Mouse (Mus musculus) right cerebral cortex, postnatal 36 days (tissue): ENCODE data around the gene Gm3033.
"Not testable (repeated sequence)": the region's sequence is repeated elsewhere in the genome, so short reads cannot be mapped to it uniquely, and the experiment has no call there.

Experiments used
- DNase-seq, 2 experiments: peaks; one replicate each; pipeline ENCODE4 v3.0.0; 2022; ENCODE audit warnings: low spot score in 2 of 2, mixed read lengths in 1 of 2

Gene Gm3033

DNA sequence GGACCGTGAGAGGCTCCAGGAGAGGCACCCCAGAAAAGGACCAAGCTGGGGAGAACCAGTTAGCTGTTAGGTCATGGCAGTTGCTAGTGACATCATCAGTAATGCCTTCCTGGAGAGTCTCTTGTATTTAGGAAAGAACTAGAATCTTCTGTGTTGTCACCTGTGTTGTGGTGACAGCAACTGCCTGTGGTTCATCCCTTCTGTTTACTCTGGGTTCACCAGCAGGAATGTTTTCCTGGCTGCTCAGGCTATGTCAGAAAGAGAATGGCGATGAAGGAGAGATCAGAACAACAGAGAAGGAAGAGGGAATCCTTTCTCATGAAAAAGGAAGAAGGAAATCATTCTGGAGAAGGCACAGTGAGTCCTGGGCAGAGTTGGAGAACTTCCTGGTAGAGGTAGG lies at the start of gene Gm3033:
Gene Gm3033, plus strand, starts transcription at position 301 of the 400 bp plus-strand sequence.
- not testable (repeated sequence) for DNase-seq

DNA sequence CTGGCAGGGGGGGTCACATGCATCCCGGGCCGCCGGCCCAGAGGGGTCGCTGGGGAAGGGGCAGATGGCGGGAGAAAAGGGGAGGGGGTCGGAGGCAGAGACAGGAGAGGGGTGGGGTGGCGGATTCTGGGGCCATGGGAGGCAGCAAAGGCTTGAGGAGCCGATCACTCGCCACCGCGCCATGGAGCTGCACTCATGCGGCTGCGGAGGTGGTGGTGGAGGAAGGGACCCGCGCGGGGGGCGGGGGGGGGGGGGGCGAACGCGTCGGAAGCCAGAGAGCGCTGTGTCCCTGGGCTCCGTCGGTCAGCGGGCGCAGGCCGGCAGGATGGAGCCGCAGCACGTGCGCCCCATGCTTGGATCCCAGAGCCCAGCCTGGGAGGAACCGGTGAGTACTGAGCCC lies 36.3 kb upstream of the Gm3033 start, which contains the start of gene Gm3002:
Gene Gm3002, plus strand, starts transcription at position 301 of the 400 bp plus-strand sequence.
- DNase-seq = not testable (repeated sequence)

- DNase-seq = not testable (repeated sequence)
Measured at GRCm38 (mm10) chr14:3883872-3884271, 37.8 kb downstream of the Gm3033 start, which contains the start of gene Gm2916. TSS of gene Gm2916 (plus strand) at chr14:3884172.
